Mouse (Mus musculus): ENCODE results near the gene Snupn.

GRCm38 (mm10) chr9:56958689-56959088 is 8.0 kb downstream of the Snupn start:
- TF ChIP-seq CTCF (IDR thresholded peaks at IDR 0.05; ENCODE audit: low read depth) (no peak), EP300 (IDR thresholded peaks at IDR 0.05; ENCODE audit: low read depth) (no peak)

Measured in liver, embryonic 14.5 days (tissue).